Mouse (Mus musculus): ENCODE results near the gene Bdkrb1. TPM values are rescaled to one million over a fixed set of nuclear protein-coding genes. Genes with fewer than 3 reads are reported as not detected.

Bdkrb1 gene
- total RNA-seq (2015) (not detected in 2 replicates), total RNA-seq (2017) (not detected in 2 replicates)

- ATAC-seq (ENCODE audit: poor library complexity, severe bottlenecking) = no peak
These were observed at the start of gene Bdkrb1 for GRCm38 (mm10) chr12:105602581-105603210. Bdkrb1 (plus strand) TSS chr12:105603085.

- ATAC-seq (ENCODE audit: poor library complexity, severe bottlenecking) = no peak
These were observed 48.6 kb upstream of the Bdkrb1 start for GRCm38 (mm10) chr12:105554151-105554772.

GRCm38 (mm10) chr12:105555172-105555571 is 47.7 kb upstream of the Bdkrb1 start:
- no peak for ATAC-seq (ENCODE audit: poor library complexity, severe bottlenecking)

GRCm38 (mm10) chr12:105557250-105557925 is 45.5 kb upstream of the Bdkrb1 start:
- ATAC-seq (ENCODE audit: poor library complexity, severe bottlenecking) = no peak

GRCm38 (mm10) chr12:105561007-105561534 is 41.8 kb upstream of the Bdkrb1 start:
- ATAC-seq (ENCODE audit: poor library complexity, severe bottlenecking) = no peak

- no peak for ATAC-seq (ENCODE audit: poor library complexity, severe bottlenecking)
These were observed 40.6 kb upstream of the Bdkrb1 start for GRCm38 (mm10) chr12:105562056-105562820.

- ATAC-seq (ENCODE audit: poor library complexity, severe bottlenecking) = no peak
These were observed 39.8 kb upstream of the Bdkrb1 start, which contains the start of gene Bdkrb2 for GRCm38 (mm10) chr12:105562936-105563680. Bdkrb2 (plus strand) TSS chr12:105563226.

- ATAC-seq (ENCODE audit: poor library complexity, severe bottlenecking) = 0 out of 2 replicates have a peak, but pooled peaks have one; percentile 27
These were observed 39.1 kb upstream of the Bdkrb1 start for GRCm38 (mm10) chr12:105563726-105564275.

GRCm38 (mm10) chr12:105565221-105565620 is 37.7 kb upstream of the Bdkrb1 start:
- no peak for ATAC-seq (ENCODE audit: poor library complexity, severe bottlenecking)

- ATAC-seq (ENCODE audit: poor library complexity, severe bottlenecking) = no peak
These were observed 31.0 kb upstream of the Bdkrb1 start for GRCm38 (mm10) chr12:105571867-105572266.

- no peak for ATAC-seq (ENCODE audit: poor library complexity, severe bottlenecking)
These were observed 30.3 kb upstream of the Bdkrb1 start for GRCm38 (mm10) chr12:105572622-105573021.

- no peak for ATAC-seq (ENCODE audit: poor library complexity, severe bottlenecking)
These were observed 28.5 kb upstream of the Bdkrb1 start for GRCm38 (mm10) chr12:105574356-105574755.

GRCm38 (mm10) chr12:105580490-105580889 is 22.4 kb upstream of the Bdkrb1 start:
- ATAC-seq (ENCODE audit: poor library complexity, severe bottlenecking) = no peak

GRCm38 (mm10) chr12:105582486-105582885 is 20.4 kb upstream of the Bdkrb1 start:
- ATAC-seq (ENCODE audit: poor library complexity, severe bottlenecking) = no peak

GRCm38 (mm10) chr12:105583484-105583883 is 19.4 kb upstream of the Bdkrb1 start:
- ATAC-seq (ENCODE audit: poor library complexity, severe bottlenecking) = peak; percentile 85

- peak; percentile 80 for ATAC-seq (ENCODE audit: poor library complexity, severe bottlenecking)
These were observed 18.0 kb upstream of the Bdkrb1 start for GRCm38 (mm10) chr12:105584851-105585250.

GRCm38 (mm10) chr12:105587526-105587925 is 15.4 kb upstream of the Bdkrb1 start:
- no peak for ATAC-seq (ENCODE audit: poor library complexity, severe bottlenecking)

- no peak for ATAC-seq (ENCODE audit: poor library complexity, severe bottlenecking)
These were observed 12.1 kb upstream of the Bdkrb1 start for GRCm38 (mm10) chr12:105590786-105591185.

- ATAC-seq (ENCODE audit: poor library complexity, severe bottlenecking) = no peak
These were observed 10.5 kb upstream of the Bdkrb1 start for GRCm38 (mm10) chr12:105592361-105592761.

GRCm38 (mm10) chr12:105593471-105593870 is 9.4 kb upstream of the Bdkrb1 start:
- no peak for ATAC-seq (ENCODE audit: poor library complexity, severe bottlenecking)
